Mouse (Mus musculus) liver, adult 2 months (tissue): ENCODE results near the gene Ric3. TPM values are rescaled to one million over a fixed set of nuclear protein-coding genes. Genes with fewer than 3 reads are reported as not detected.

Experiments
- DNase-seq: peaks from one replicate; pipeline ENCODE4 v3.0.0-alpha.2; 2011; ENCODE audit warnings: low read depth, low spot score; ENCODE audit errors: extremely low read depth
- H3K27ac ChIP-seq: fragments of 200-500 bp; replicated peaks from 2 replicates; pipeline ENCODE4 v1.5.1; 2012; ENCODE audit warnings: low read depth, mild to moderate bottlenecking, control low read depth, inconsistent platforms, low read length; ENCODE audit not compliant: insufficient read depth
- H3K27me3 ChIP-seq: fragments of 200-500 bp; 2 replicates; pipeline ENCODE4 v1.6.1; 2012; ENCODE audit warnings: mild to moderate bottlenecking, moderate library complexity, low read length, inconsistent platforms; ENCODE audit not compliant: control insufficient read depth, insufficient read depth
- H3K36me3 ChIP-seq: fragments of 200-500 bp; 2 replicates; pipeline ENCODE4 v1.6.1; 2012; ENCODE audit warnings: low read length, inconsistent platforms; ENCODE audit not compliant: control insufficient read depth, insufficient read depth
- H3K4me1 ChIP-seq: fragments of 200-500 bp; 2 replicates; pipeline ENCODE4 v1.6.1; 2011; ENCODE audit warnings: low read length; ENCODE audit not compliant: control insufficient read depth, insufficient read depth
- H3K4me3 ChIP-seq: fragments of 200-500 bp; 2 replicates; pipeline ENCODE4 v1.5.1; 2011; ENCODE audit warnings: low read depth, mild to moderate bottlenecking, control low read depth, low read length, moderate library complexity; ENCODE audit not compliant: insufficient read depth
- H3K79me2 ChIP-seq: fragments of 200-500 bp; 2 replicates; pipeline ENCODE4 v1.6.1; 2012; ENCODE audit warnings: inconsistent platforms, mild to moderate bottlenecking, low read length, moderate library complexity; ENCODE audit not compliant: control insufficient read depth, insufficient read depth
- H3K9ac ChIP-seq: fragments of 200-500 bp; 2 replicates; pipeline ENCODE4 v1.6.1; 2012; ENCODE audit warnings: low read depth, mild to moderate bottlenecking, control low read depth, inconsistent platforms, low read length
- CTCF ChIP-seq: fragments of 200-500 bp; IDR thresholded peaks from 2 replicates; pipeline ENCODE4 v1.5.1; 2011; ENCODE audit warnings: low read depth, low read length, control low read depth
- POLR2A ChIP-seq: fragments of 200-500 bp; IDR thresholded peaks from 2 replicates; pipeline ENCODE4 v1.6.1; 2011; ENCODE audit warnings: low read length, control low read depth; ENCODE audit not compliant: insufficient read depth; ENCODE audit errors: extremely low read depth
- WGBS: fragments of 180-500 bp; shearing (Covaris S2); methylation state at CpG from one replicate; pipeline ENCODE4 v1.1.7; 2018; 5-methylcytosine and 5-hydroxymethylcytosine counted together
- polyA plus RNA-seq: library from polyadenylated mRNA; depleted of rRNA; stranded (reverse); fragments of >200 nt; gene quantifications from 2 replicates; pipeline ENCODE4 v1.2.3, GENCODE M21; 2012; rRNA removed
- total RNA-seq: library from RNA; depleted of rRNA; stranded (reverse); fragments of >200 nt; gene quantifications from 2 replicates; pipeline ENCODE4 v1.2.3, GENCODE M21; 2014; rRNA removed

Ric3 gene
- total and polyA plus RNA-seq, 2 experiments: 0.17 to 0.92 TPM

- no peaks in the 10 kb centered on the region for H3K36me3 ChIP-seq
- H3K27ac ChIP-seq: no peak overlapping the region
- H3K79me2 ChIP-seq: no peaks in the 10 kb centered on the region
- no peak for DNase-seq
- H3K4me1 ChIP-seq: no peaks in the 10 kb centered on the region
- no peaks in the 10 kb centered on the region for H3K27me3 ChIP-seq
- 81% methylated on average over 9 of the region's 9 CpGs for WGBS
- TF ChIP-seq CTCF (no peak), POLR2A (no peak)
- H3K9ac ChIP-seq: no peak overlapping the region
- no peak overlapping the region for H3K4me3 ChIP-seq
These were observed 91.9 kb downstream of the Ric3 start for GRCm38 (mm10) chr7:108991207-108991606.

- no peak overlapping the region for H3K27ac ChIP-seq
- H3K79me2 ChIP-seq: no peaks in the 10 kb centered on the region
- TF ChIP-seq POLR2A (no peak), CTCF (no peak)
- H3K27me3 ChIP-seq: no peaks in the 10 kb centered on the region
- no peak for DNase-seq
- 78% methylated on average over 2 of the region's 3 CpGs for WGBS
- no peaks in the 10 kb centered on the region for H3K36me3 ChIP-seq
- no peaks in the 10 kb centered on the region for H3K4me1 ChIP-seq
- no peak overlapping the region for H3K9ac ChIP-seq
- no peak overlapping the region for H3K4me3 ChIP-seq
These were observed 97.0 kb downstream of the Ric3 start for GRCm38 (mm10) chr7:108985934-108986708.

Other genes with a start within 250 kb of the Ric3 start
- not detected in 2 replicates for gene Olfr516, start 232.8 kb downstream of the Ric3 start, total RNA-seq
- gene Olfr516, start 232.8 kb downstream of the Ric3 start, polyA plus RNA-seq: not detected in 2 replicates
- gene Olfr517, start 211.0 kb downstream of the Ric3 start, total RNA-seq: not detected in 2 replicates
- gene Olfr517, start 211.0 kb downstream of the Ric3 start, polyA plus RNA-seq: not detected in 2 replicates
- not detected in 2 replicates for gene Olfr518, start 198.3 kb downstream of the Ric3 start, total RNA-seq
- gene Olfr518, start 198.3 kb downstream of the Ric3 start, polyA plus RNA-seq: not detected in 2 replicates
- gene Olfr519, start 188.9 kb downstream of the Ric3 start, total RNA-seq: not detected in 2 replicates
- not detected in 2 replicates for gene Olfr519, start 188.9 kb downstream of the Ric3 start, polyA plus RNA-seq
- gene Nlrp10, start 153.2 kb downstream of the Ric3 start, total RNA-seq: under 0.01 and 0.09 TPM in 2 replicates
- gene Nlrp10, start 153.2 kb downstream of the Ric3 start, polyA plus RNA-seq: not detected in 2 replicates
- 20.6 and 31.7 TPM in 2 replicates for gene Eif3f, start 148.9 kb downstream of the Ric3 start, total RNA-seq
- 47.2 and 48.1 TPM in 2 replicates for gene Eif3f, start 148.9 kb downstream of the Ric3 start, polyA plus RNA-seq
- gene Tub, start 133.0 kb downstream of the Ric3 start, total RNA-seq: under 0.01 and 0.07 TPM in 2 replicates
- not detected in 2 replicates for gene Tub, start 133.0 kb downstream of the Ric3 start, polyA plus RNA-seq
- gene Lmo1, start 91.9 kb upstream of the Ric3 start, total RNA-seq: not detected in 2 replicates
- gene Lmo1, start 91.9 kb upstream of the Ric3 start, polyA plus RNA-seq: not detected in 2 replicates